Mouse (Mus musculus) MEL (cell line): ENCODE measurements at regions not wholly inside any gene's neighbourhood (a gene's known extent, or its start where the extent isn't known, plus 50 kb on each side); places are given as distances from the start of the nearest gene placed in this dataset.

Experiments
- DNase-seq: peaks from one replicate; pipeline ENCODE4 v3.0.0; 2011; ENCODE audit warnings: low read depth, low spot score
- H3K27ac ChIP-seq: 2 replicates; pipeline ENCODE4 v1.5.1; 2012; ENCODE audit warnings: low read depth, mild to moderate bottlenecking, control low read depth, low read length, moderate library complexity; ENCODE audit not compliant: control insufficient read depth
- H3K27me3 ChIP-seq, 2 experiments: fragments of 150-350 bp in 1 of 2; sonication (generic) in 1 of 2; 2 replicates each; pipeline ENCODE4 v1.6.1; 2012; ENCODE audit warnings: low read length in 2 of 2, mild to moderate bottlenecking in 2 of 2, improper control_type of control experiment in 1 of 2, moderate library complexity in 1 of 2; ENCODE audit not compliant: insufficient read depth in 2 of 2, control insufficient read depth in 1 of 2
- H3K36me3 ChIP-seq, 2 experiments: 2 replicates each; pipeline ENCODE4 v1.6.1; 2012 to 2014; ENCODE audit warnings: low read length in 2 of 2, improper control_type of control experiment in 1 of 2, inconsistent platforms in 1 of 2, mild to moderate bottlenecking in 1 of 2; ENCODE audit not compliant: insufficient read depth in 2 of 2, control insufficient read depth in 1 of 2
- H3K4me1 ChIP-seq, 2 experiments: fragments of 150-350 bp in 1 of 2; sonication (generic) in 1 of 2; 2 replicates each; pipeline ENCODE4 v1.6.1; 2012; ENCODE audit warnings: low read length in 2 of 2, improper control_type of control experiment in 1 of 2, mild to moderate bottlenecking in 1 of 2; ENCODE audit not compliant: insufficient read depth in 2 of 2, control insufficient read depth in 1 of 2
- H3K4me3 ChIP-seq, 2 experiments: fragments of 150-350 bp in 1 of 2; sonication (generic) in 1 of 2; 2 replicates each; pipeline ENCODE4 v1.5.1; 2012; ENCODE audit warnings: low read depth in 2 of 2, low read length in 2 of 2, mild to moderate bottlenecking in 2 of 2, moderate library complexity in 2 of 2, control low read depth in 1 of 2, improper control_type of control experiment in 1 of 2; ENCODE audit not compliant: control insufficient read depth in 1 of 2, insufficient read depth in 1 of 2
- H3K79me2 ChIP-seq: 2 replicates; pipeline ENCODE4 v1.6.1; 2012; ENCODE audit warnings: mild to moderate bottlenecking, low read length, moderate library complexity; ENCODE audit not compliant: control insufficient read depth, poor library complexity, insufficient read depth
- H3K9ac ChIP-seq: 2 replicates; pipeline ENCODE4 v1.6.1; 2012; ENCODE audit warnings: low read depth, mild to moderate bottlenecking, control low read depth, low read length, moderate library complexity; ENCODE audit not compliant: control insufficient read depth, poor library complexity, severe bottlenecking
- H3K9me3 ChIP-seq: fragments of 150-350 bp; sonication (generic); replicated peaks from 2 replicates; pipeline ENCODE4 v1.6.1; 2012; ENCODE audit warnings: mild to moderate bottlenecking, low read length, improper control_type of control experiment, moderate library complexity; ENCODE audit not compliant: insufficient read depth
- BHLHE40 ChIP-seq: IDR thresholded peaks from 2 replicates; pipeline ENCODE4 v1.6.1; 2012; ENCODE audit warnings: low read depth, mild to moderate bottlenecking, inconsistent platforms, low read length, improper control_type of control experiment, borderline replicate concordance
- CTCF ChIP-seq, 3 experiments: IDR thresholded peaks in 2 of 3; conservative IDR thresholded peaks in 1 of 3; 2 replicates each; pipeline ENCODE4 v1.5.1; 2011 to 2012; ENCODE audit warnings: low read length in 3 of 3, low read depth in 2 of 3, mild to moderate bottlenecking in 2 of 3, improper control_type of control experiment in 1 of 3, inconsistent platforms in 1 of 3, mixed read lengths in 1 of 3, moderate library complexity in 1 of 3; ENCODE audit not compliant: control insufficient read depth in 1 of 3, insufficient read depth in 1 of 3, poor library complexity in 1 of 3, severe bottlenecking in 1 of 3
- E2F4 ChIP-seq: IDR thresholded peaks from 2 replicates; pipeline ENCODE4 v1.6.1; 2011; ENCODE audit warnings: low read depth, low read length, improper control_type of control experiment, borderline replicate concordance
- EP300 ChIP-seq, 2 experiments: IDR thresholded peaks; 2 replicates each; pipeline ENCODE4 v1.6.1; 2011; ENCODE audit warnings: improper control_type of control experiment in 2 of 2, low read length in 2 of 2, low read depth in 1 of 2, mild to moderate bottlenecking in 1 of 2
- ETS1 ChIP-seq: IDR thresholded peaks from 2 replicates; pipeline ENCODE4 v1.6.1; 2012; ENCODE audit warnings: low read depth, mild to moderate bottlenecking, inconsistent platforms, low read length, improper control_type of control experiment, moderate library complexity
- GATA1 ChIP-seq: IDR thresholded peaks from 2 replicates; pipeline ENCODE4 v1.6.1; 2011; ENCODE audit warnings: low read depth, low read length, improper control_type of control experiment
- JUND ChIP-seq: IDR thresholded peaks from 2 replicates; pipeline ENCODE4 v1.6.1; 2011; ENCODE audit warnings: low read depth, mild to moderate bottlenecking, improper control_type of control experiment, low read length
- KAT2A ChIP-seq: conservative IDR thresholded peaks from 2 replicates; pipeline ENCODE4 v1.6.1; 2012; ENCODE audit warnings: low read depth, low read length, improper control_type of control experiment, inconsistent platforms
- MAFK ChIP-seq: IDR thresholded peaks from 2 replicates; pipeline ENCODE4 v1.6.1; 2011; ENCODE audit warnings: low read depth, mild to moderate bottlenecking, low read length, improper control_type of control experiment, borderline replicate concordance
- MAZ ChIP-seq: IDR thresholded peaks from 2 replicates; pipeline ENCODE4 v1.6.1; 2012; ENCODE audit warnings: low read depth, mild to moderate bottlenecking, inconsistent platforms, low read length, improper control_type of control experiment
- MEF2A ChIP-seq: IDR thresholded peaks from 2 replicates; pipeline ENCODE4 v1.6.1; 2014; ENCODE audit warnings: low read depth, mild to moderate bottlenecking, inconsistent platforms, low read length, improper control_type of control experiment; ENCODE audit not compliant: poor library complexity, insufficient replicate concordance, severe bottlenecking; ENCODE audit errors: extremely low read depth
- MYC ChIP-seq: IDR thresholded peaks from 2 replicates; pipeline ENCODE4 v1.6.1; 2011; ENCODE audit warnings: low read depth, mild to moderate bottlenecking, low read length, improper control_type of control experiment, moderate library complexity
- NRF1 ChIP-seq: IDR thresholded peaks from 2 replicates; pipeline ENCODE4 v1.6.1; 2014; ENCODE audit warnings: low read depth, mild to moderate bottlenecking, inconsistent platforms, low read length, improper control_type of control experiment, moderate library complexity; ENCODE audit not compliant: poor library complexity, insufficient read depth, severe bottlenecking
- POLR2A ChIP-seq, 2 experiments: IDR thresholded peaks; 2 replicates each; pipeline ENCODE4 v1.6.1; 2011 to 2012; ENCODE audit warnings: low read length in 2 of 2, mild to moderate bottlenecking in 2 of 2, control low read depth in 1 of 2, improper control_type of control experiment in 1 of 2, low read depth in 1 of 2, moderate library complexity in 1 of 2; ENCODE audit not compliant: control insufficient read depth in 1 of 2, insufficient read depth in 1 of 2, poor library complexity in 1 of 2
- RAD21 ChIP-seq: IDR thresholded peaks from 2 replicates; pipeline ENCODE4 v1.6.1; 2011; ENCODE audit warnings: mild to moderate bottlenecking, low read depth, low read length, improper control_type of control experiment
- RCOR1 ChIP-seq: IDR thresholded peaks from 2 replicates; pipeline ENCODE4 v1.6.1; 2012; ENCODE audit warnings: low read depth, mild to moderate bottlenecking, inconsistent platforms, low read length, improper control_type of control experiment
- SMC3 ChIP-seq: IDR thresholded peaks from 2 replicates; pipeline ENCODE4 v1.6.1; 2011; ENCODE audit warnings: low read depth, low read length, improper control_type of control experiment
- TAL1 ChIP-seq: IDR thresholded peaks from 2 replicates; pipeline ENCODE4 v1.6.1; 2012; ENCODE audit warnings: mild to moderate bottlenecking, inconsistent platforms, low read length, moderate library complexity, mixed read lengths
- ZKSCAN1 ChIP-seq: IDR thresholded peaks from 2 replicates; pipeline ENCODE4 v1.6.1; 2012; ENCODE audit warnings: low read depth, mild to moderate bottlenecking, inconsistent platforms, low read length, improper control_type of control experiment, moderate library complexity
- ZMIZ1 ChIP-seq: IDR thresholded peaks from 2 replicates; pipeline ENCODE4 v1.6.1; 2012; ENCODE audit warnings: low read depth, mild to moderate bottlenecking, inconsistent platforms, low read length, improper control_type of control experiment, moderate library complexity
- ZNF384 ChIP-seq: IDR thresholded peaks from 2 replicates; pipeline ENCODE4 v1.6.1; 2012; ENCODE audit warnings: low read depth, mild to moderate bottlenecking, inconsistent platforms, low read length, improper control_type of control experiment

GRCm38 (mm10) chr6:117105182-117105589 is 63.1 kb upstream of the Cxcl12 start:
- no peak for DNase-seq
- Histone ChIP-seq H3K9ac (no peak overlapping the region), H3K4me3 (no peak overlapping the region), H3K4me1 (no peaks in the 10 kb centered on the region), H3K36me3 (no peaks in the 10 kb centered on the region), H3K27ac (no peak overlapping the region), H3K27me3 (no peaks in the 10 kb centered on the region), H3K9me3 (no peaks in the 10 kb centered on the region), H3K79me2 (no peaks in the 10 kb centered on the region)
- TF ChIP-seq SMC3 (no peak), BHLHE40 (no peak), EP300 (IDR thresholded peaks at IDR 0.05; ENCODE audit: low read depth in 1 of 2, low read length in 2 of 2) (no peak), TAL1 (no peak), E2F4 (no peak), RAD21 (no peak), ZNF384 (no peak), GATA1 (no peak), ZMIZ1 (no peak), MEF2A (no peak), NRF1 (no peak), ZKSCAN1 (no peak), ETS1 (no peak), POLR2A (IDR thresholded peaks at IDR 0.05; ENCODE audit: control insufficient read depth in 1 of 2, insufficient read depth in 1 of 2, low read depth in 1 of 2, low read length in 2 of 2, poor library complexity in 1 of 2) (no peak), MYC (no peak), RCOR1 (no peak)

GRCm38 (mm10) chr6:117110291-117110690 is 58.0 kb upstream of the Cxcl12 start:
- Histone ChIP-seq H3K9me3 (no peaks in the 10 kb centered on the region), H3K36me3 (no peaks in the 10 kb centered on the region), H3K27ac (no peak overlapping the region), H3K4me1 (no peaks in the 10 kb centered on the region), H3K79me2 (no peaks in the 10 kb centered on the region), H3K4me3 (no peak overlapping the region), H3K27me3 (no peaks in the 10 kb centered on the region), H3K9ac (no peak overlapping the region)
- no peak for DNase-seq
- no peak for TF ChIP-seq E2F4
- no peak for TF ChIP-seq ETS1
- no peak for TF ChIP-seq RCOR1

- Histone ChIP-seq H3K9me3 (no peaks in the 10 kb centered on the region), H3K9ac (no peak overlapping the region), H3K79me2 (no peaks in the 10 kb centered on the region), H3K4me1 (no peaks in the 10 kb centered on the region), H3K27ac (no peak overlapping the region), H3K27me3 (no peaks in the 10 kb centered on the region), H3K36me3 (no peaks in the 10 kb centered on the region), H3K4me3 (no peak overlapping the region)
- DNase-seq = no peak
- no peak for TF ChIP-seq BHLHE40
- TF ChIP-seq CTCF (IDR thresholded peaks at IDR 0.05 in 2 of 3, conservative IDR thresholded peaks at IDR 0.05 in 1 of 3; ENCODE audit: control insufficient read depth in 1 of 3, insufficient read depth in 1 of 3, low read depth in 2 of 3, low read length in 3 of 3, poor library complexity in 1 of 3, severe bottlenecking in 1 of 3) = no peak
- no peak for TF ChIP-seq MAFK
- TF ChIP-seq MAZ = no peak
- no peak for TF ChIP-seq POLR2A (IDR thresholded peaks at IDR 0.05; ENCODE audit: control insufficient read depth in 1 of 2, insufficient read depth in 1 of 2, low read depth in 1 of 2, low read length in 2 of 2, poor library complexity in 1 of 2)
- no peak for TF ChIP-seq KAT2A
- TF ChIP-seq JUND = no peak
- no peak for TF ChIP-seq ZKSCAN1
Observed at GRCm38 (mm10) chr6:117114859-117115258, 53.5 kb upstream of the Cxcl12 start.
